Mouse (Mus musculus): ENCODE results near the gene H6pd.

DNA sequence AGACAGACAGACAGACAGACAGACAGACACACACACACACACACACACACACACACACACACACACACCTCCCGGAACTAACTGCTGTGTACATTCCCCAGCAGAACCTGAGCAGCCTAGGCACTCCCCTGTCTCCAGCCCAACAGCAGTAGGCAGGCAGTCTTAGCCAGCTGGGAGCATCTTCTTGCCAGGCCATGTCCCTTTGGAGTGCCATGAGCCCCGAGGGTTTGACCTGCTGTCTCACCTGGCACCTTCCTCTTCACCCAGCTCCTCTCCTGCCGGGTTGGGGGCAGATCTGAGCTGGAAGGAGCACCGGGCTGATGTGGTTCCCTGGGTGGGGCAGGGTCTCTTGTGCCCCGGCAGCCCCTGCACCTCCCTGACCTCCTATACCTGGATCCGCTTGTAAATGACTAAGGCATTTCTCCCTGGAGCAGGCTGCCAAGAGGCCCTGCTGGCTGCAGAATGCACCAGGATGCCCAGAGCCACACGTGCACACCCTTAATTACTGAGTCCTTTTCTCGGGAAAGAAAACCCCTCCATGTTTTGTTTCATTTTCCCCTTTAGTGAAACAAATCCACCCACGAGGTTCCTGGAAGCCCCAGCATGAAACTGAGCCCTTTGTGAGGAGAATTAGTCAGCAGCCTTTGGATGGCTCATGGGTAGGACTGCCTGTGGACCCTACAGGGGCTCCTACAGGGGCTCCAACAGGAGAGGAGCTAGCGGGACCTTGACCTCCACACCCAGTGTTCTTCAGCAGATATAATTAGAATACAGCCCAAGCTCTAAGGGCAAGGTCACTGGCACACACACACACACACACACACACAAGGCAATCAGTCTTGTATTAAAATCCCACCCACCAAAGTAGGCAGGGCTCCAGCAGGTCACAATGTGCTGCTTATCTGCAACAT lies 65.7 kb downstream of the H6pd start:
- TF ChIP-seq CTCF (IDR thresholded peaks at IDR 0.05; ENCODE audit: low read depth) (no peak), EP300 (IDR thresholded peaks at IDR 0.05; ENCODE audit: low read depth) (no peak)

Data from heart, postnatal 0 days (tissue).